Comparison of ENCODE assay signal across 26 mouse cellular contexts in the genomic region with DNA sequence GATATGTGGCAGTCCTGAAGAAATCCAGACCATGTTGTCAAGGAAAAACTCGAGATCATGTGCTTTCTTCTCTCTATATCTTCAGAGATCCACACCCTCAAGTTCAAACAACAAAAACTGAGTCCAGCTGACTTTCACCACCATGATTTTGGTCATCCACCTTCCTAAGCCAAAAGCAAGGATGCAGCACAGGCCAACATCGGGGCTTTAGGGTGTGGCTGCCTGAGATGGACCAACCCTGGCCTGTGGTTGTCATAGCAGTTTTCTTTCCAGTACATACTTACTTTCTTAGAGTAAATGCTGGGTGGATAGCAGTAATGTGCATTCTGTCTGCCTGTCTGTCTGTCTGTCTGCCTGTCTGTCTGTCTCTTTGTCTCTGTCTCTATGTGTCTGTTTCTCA. TPM values are rescaled to one million over a fixed set of nuclear protein-coding genes. Genes with fewer than 3 reads are reported as not detected.
DNase-seq lines count a peak whose midpoint lies in the region; ATAC-seq and TF ChIP-seq lines count a peak whose summit lies in the region.
"Had no signal": no experiment of that assay in that cellular context is flagged by ENCODE, and none has a peak within 500 bp of the region (broad histone marks: within the 10 kb centered on the region; RNA-seq: fewer than 3 reads in every experiment).

No protein-coding gene starts in this region.

- no peak overlapping the region for H3K4me2 ChIP-seq in lung, postnatal 0 days (replicated peaks; ENCODE audit: low read depth, low read length)
- H3K4me2 ChIP-seq: forebrain, embryonic 13.5 days; heart, embryonic 15.5 days; hindbrain, embryonic 12.5 days; limb, embryonic 13.5 days; midbrain, embryonic 13.5 days had no signal

- WGBS in kidney, adult 2 months, result 62% methylated on average over 2 of the region's 2 CpGs
- 45% methylated on average over 2 of the region's 2 CpGs for WGBS in lung, postnatal 0 days

- no peak overlapping the region for H3K4me3 ChIP-seq in kidney, adult 2 months (ENCODE audit: insufficient read depth, low read depth, low read length)
- H3K4me3 ChIP-seq in lung, postnatal 0 days (ENCODE audit: low read depth, low read length), result no peak overlapping the region
- H3K4me3 ChIP-seq: forebrain, embryonic 13.5 days; heart, embryonic 15.5 days; hindbrain, embryonic 12.5 days; limb, embryonic 13.5 days; midbrain, embryonic 13.5 days had no signal

- no peak for TF ChIP-seq POLR2A in kidney, adult 2 months (IDR thresholded peaks at IDR 0.05; ENCODE audit: low read depth, low read length)

- peak; percentile 66 for ATAC-seq in lung, postnatal 0 days
- ATAC-seq: forebrain, embryonic 13.5 days; midbrain, embryonic 13.5 days had no signal

- H3K27me3 ChIP-seq in kidney, adult 2 months (replicated peaks; ENCODE audit: control insufficient read depth, insufficient read depth, low read length), result no peaks in the 10 kb centered on the region
- H3K27me3 ChIP-seq in lung, postnatal 0 days (replicated peaks; ENCODE audit: insufficient read depth, low read length), result no peaks in the 10 kb centered on the region
- H3K27me3 ChIP-seq: forebrain, embryonic 13.5 days; heart, embryonic 15.5 days; hindbrain, embryonic 12.5 days; limb, embryonic 13.5 days; midbrain, embryonic 13.5 days had no signal

- TF ChIP-seq CTCF in kidney, adult 2 months (conservative IDR thresholded peaks at IDR 0.05; ENCODE audit: insufficient read depth, insufficient read length, low read depth, low read length), result no peak
- no peak for TF ChIP-seq CTCF in lung, postnatal 0 days (IDR thresholded peaks at IDR 0.05)

- no peaks in the 10 kb centered on the region for H3K36me3 ChIP-seq in kidney, adult 2 months (ENCODE audit: control insufficient read depth, insufficient read depth, low read length)
- H3K36me3 ChIP-seq in lung, postnatal 0 days (ENCODE audit: insufficient read depth, low read length), result no peaks in the 10 kb centered on the region
- H3K36me3 ChIP-seq: heart, embryonic 15.5 days; hindbrain, embryonic 12.5 days; midbrain, embryonic 13.5 days had no signal

- peaks cover 8% of the 10 kb centered on the region for H3K4me1 ChIP-seq in kidney, adult 2 months (ENCODE audit: control insufficient read depth, insufficient read depth, low read length)
- no peaks in the 10 kb centered on the region for H3K4me1 ChIP-seq in lung, postnatal 0 days (ENCODE audit: insufficient read depth, low read depth, low read length)
- H3K4me1 ChIP-seq: forebrain, embryonic 13.5 days; hindbrain, embryonic 12.5 days; midbrain, embryonic 13.5 days had no signal

- H3K9ac ChIP-seq in lung, postnatal 0 days (replicated peaks; ENCODE audit: low read depth), result no peak overlapping the region
- H3K9ac ChIP-seq: forebrain, embryonic 13.5 days; heart, embryonic 15.5 days; hindbrain, embryonic 12.5 days; limb, embryonic 13.5 days; midbrain, embryonic 13.5 days had no signal

- peak; percentile 7 for DNase-seq in gastrocnemius, postnatal 25 days
- no peak for DNase-seq in gastrocnemius, postnatal 36 days
- no peak for DNase-seq in kidney, adult 2 months
- no peak for DNase-seq in kidney, postnatal 4 days
- peak; percentile 32 for DNase-seq in lung, postnatal 0 days (ENCODE audit: low spot score)
- DNase-seq in lung, adult 18-20 months, result no peak
- peak; percentile 41 for DNase-seq in skeletal muscle tissue, adult 2 months (ENCODE audit: low read depth, low spot score)
- no peak for DNase-seq in thymus, postnatal 0 days (ENCODE audit: low spot score)
- DNase-seq: B cell, adult 2 months; cerebellum, adult 18-20 months; cerebellum, postnatal 36 days; lung, adult 2 months had no signal

- intact Hi-C loops in gastrocnemius, postnatal 36 days (cut with DNase I), result no loop called here

- TF ChIP-seq EP300 in lung, postnatal 0 days (IDR thresholded peaks at IDR 0.05), result no peak

- no peaks in the 10 kb centered on the region for H3K9me3 ChIP-seq in lung, postnatal 0 days (ENCODE audit: low read length)
- H3K9me3 ChIP-seq: forebrain, embryonic 13.5 days had no signal

- peak overlapping the region; percentile 52; the same call in 1 of the 2 replicates for H3K27ac ChIP-seq in kidney, adult 2 months (ENCODE audit: insufficient read depth, low read depth, low read length)
- peak overlapping the region; percentile 22 for H3K27ac ChIP-seq in lung, postnatal 0 days (ENCODE audit: low read length)
- H3K27ac ChIP-seq: forebrain, embryonic 13.5 days; heart, embryonic 15.5 days; hindbrain, embryonic 12.5 days; limb, embryonic 13.5 days; midbrain, embryonic 13.5 days had no signal

RNA-seq across cellular contexts. Expression of a gene that starts 0.3 kb away (rescaled TPM):
- total RNA-seq in gastrocnemius, postnatal 25 days (2021), result not detected
- total RNA-seq in gastrocnemius, postnatal 36 days (2021), result not detected
- polyA plus RNA-seq in kidney, adult 2 months (2012; rRNA removed), result not detected in 2 replicates
- polyA plus RNA-seq in lung, postnatal 0 days (2015; fragmentation: Nextera tagmentation; extraction: Ambion mirVana), result not detected in 2 replicates
- not detected in 2 replicates for polyA plus RNA-seq in thymus, postnatal 0 days (2015; fragmentation: Nextera tagmentation; extraction: Ambion mirVana)
- total RNA-seq: adrenal gland, postnatal 36 days; gastrocnemius, postnatal 4 days; layer of hippocampus, postnatal 10 days; left cerebral cortex, postnatal 10 days; megakaryocyte progenitor cell, adult 5-6 weeks had no signal
- polyA plus RNA-seq: forebrain, embryonic 13.5 days; frontal cortex, adult 2 months; heart, embryonic 15.5 days; hindbrain, embryonic 12.5 days; large intestine, adult 2 months; limb, embryonic 13.5 days; lung, adult 2 months; midbrain, embryonic 13.5 days; neural tube, embryonic 14.5 days; stomach, embryonic 16.5 days had no signal

RNA-seq across cellular contexts. Expression of a gene that starts 22.7 kb away (rescaled TPM):
- 1 to 10 TPM; 3.2 to 3.7 TPM for total RNA-seq in gastrocnemius, postnatal 25 days (2021)
- 1 to 10 TPM; 3.3 to 4.9 TPM for total RNA-seq in gastrocnemius, postnatal 36 days (2021)
- polyA plus RNA-seq in kidney, adult 2 months (2012; rRNA removed), result 17.3 and 22.3 TPM in 2 replicates
- polyA plus RNA-seq in lung, postnatal 0 days (2015; fragmentation: Nextera tagmentation; extraction: Ambion mirVana), result 20.5 and 27.9 TPM in 2 replicates
- polyA plus RNA-seq in thymus, postnatal 0 days (2015; fragmentation: Nextera tagmentation; extraction: Ambion mirVana), result 9.6 and 10.1 TPM in 2 replicates

Comparison
In these comparisons a context has a peak if more than half of its experiments do, and no peak if none do; other contexts are left out.
1. DNase-seq: peak in gastrocnemius, postnatal 25 days (single experiment), lung, postnatal 0 days (single experiment) and skeletal muscle tissue, adult 2 months (single experiment); none in gastrocnemius, postnatal 36 days (0 of 2), kidney, adult 2 months (single experiment), kidney, postnatal 4 days (0 of 2), lung, adult 18-20 months (0 of 2) and thymus, postnatal 0 days (single experiment).